Mouse (Mus musculus) stomach, adult 2 months (tissue): ENCODE measurements around the gene Mgst1. TPM values are rescaled to one million over a fixed set of nuclear protein-coding genes. Genes with fewer than 3 reads are reported as not detected.

Experiments
- polyA plus RNA-seq: library from polyadenylated mRNA; depleted of rRNA; stranded (reverse); fragments of >200 nt; gene quantifications from 2 replicates; pipeline ENCODE4 v1.2.3, GENCODE M21; 2012; rRNA removed

Gene Mgst1
- 64.9 and 128 TPM in 2 replicates for polyA plus RNA-seq

DNA sequence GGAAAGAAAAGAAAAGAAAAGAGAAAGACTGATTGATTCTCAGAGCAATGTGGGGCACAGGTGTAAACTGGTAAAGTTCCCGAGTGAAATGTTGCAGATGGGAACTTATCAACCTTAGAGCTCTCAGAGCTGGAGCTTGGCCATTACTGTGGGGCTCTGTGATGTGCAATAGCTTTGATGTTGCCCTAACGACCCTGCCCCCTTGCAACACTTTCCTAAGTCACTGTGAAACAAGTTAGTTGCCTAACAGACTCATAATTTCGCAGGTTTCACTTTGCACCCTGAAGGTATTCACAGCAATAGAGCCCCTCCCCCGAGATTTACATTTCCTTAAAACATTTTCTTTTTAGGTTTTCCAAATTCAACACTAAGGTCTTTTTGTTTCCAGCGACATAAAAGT, at the start of gene Mgst1:
Mgst1 (plus strand) TSS at position 387 of the 400 bp plus-strand sequence.

Other genes starting within 250 kb of the Mgst1 start
- not detected in 2 replicates for gene Slc15a5, start 60.4 kb upstream of the Mgst1 start, polyA plus RNA-seq